Mouse (Mus musculus) midbrain, embryonic 10.5 days (tissue): ENCODE results near the gene Serpina16. TPM values are rescaled to one million over a fixed set of nuclear protein-coding genes. Genes with fewer than 3 reads are reported as not detected.
"Not testable (repeated sequence)": the region's sequence is repeated elsewhere in the genome, so short reads cannot be mapped to it uniquely, and the experiment has no call there.

Source experiments
- DNase-seq: peaks from one replicate; pipeline ENCODE4 v3.0.0-alpha.2; 2017; ENCODE audit warnings: low spot score
- H3K27ac ChIP-seq: fragments of 300-500 bp; sonication (generic); replicated peaks from 2 replicates; pipeline ENCODE4 v1.5.1; 2016; ENCODE audit warnings: mild to moderate bottlenecking
- H3K27me3 ChIP-seq: fragments of 300-500 bp; sonication (generic); 2 replicates; pipeline ENCODE4 v1.6.1; 2016; ENCODE audit warnings: low read depth, mild to moderate bottlenecking; ENCODE audit not compliant: poor library complexity, severe bottlenecking
- H3K36me3 ChIP-seq: fragments of 300-500 bp; sonication (generic); 2 replicates; pipeline ENCODE4 v1.6.1; 2016; ENCODE audit warnings: mild to moderate bottlenecking, moderate library complexity
- H3K4me1 ChIP-seq: fragments of 300-500 bp; sonication (generic); 2 replicates; pipeline ENCODE4 v1.6.1; 2016
- H3K4me3 ChIP-seq: fragments of 300-500 bp; sonication (generic); 2 replicates; pipeline ENCODE4 v1.5.1; 2016; ENCODE audit warnings: mild to moderate bottlenecking, moderate library complexity
- H3K9me3 ChIP-seq: fragments of 300-500 bp; sonication (generic); replicated peaks from 2 replicates; pipeline ENCODE4 v1.6.1; 2016; ENCODE audit warnings: mild to moderate bottlenecking
- WGBS: fragments of 180-500 bp; shearing (Covaris S2); methylation state at CpG from one replicate; pipeline ENCODE4 v1.1.7; 2016; 5-methylcytosine and 5-hydroxymethylcytosine counted together
- polyA plus RNA-seq: library from polyadenylated mRNA; unstranded; fragments of >200 nt; fragmentation: Nextera tagmentation; extraction: Ambion mirVana; gene quantifications from 2 replicates; pipeline ENCODE4 v1.2.1, GENCODE M21; 2016

The Serpina16 gene
- polyA plus RNA-seq, 1 experiment from 2014 or later, result not detected

DNA sequence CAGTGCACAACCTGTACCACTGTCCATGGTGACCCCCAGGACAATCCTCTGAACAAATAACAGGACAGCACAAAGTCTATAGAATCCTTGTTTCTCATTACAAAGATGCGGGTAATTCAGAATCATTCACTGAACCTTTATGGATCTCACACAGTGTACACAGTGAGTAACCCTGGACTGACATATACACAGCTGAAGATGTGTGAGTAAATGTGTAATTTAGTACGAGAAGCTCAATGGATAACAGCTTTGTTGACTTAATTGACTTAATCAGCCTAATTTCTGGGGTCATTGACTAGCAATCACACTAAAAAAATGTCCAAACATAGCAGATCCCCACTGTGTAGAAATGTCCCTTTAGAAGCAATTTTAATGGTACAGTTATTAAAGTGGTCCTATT, 5.2 kb upstream of the Serpina16 start:
- Histone ChIP-seq H3K27me3 (no peaks in the 10 kb centered on the region), H3K36me3 (no peaks in the 10 kb centered on the region), H3K9me3 (no peaks in the 10 kb centered on the region), H3K4me1 (no peaks in the 10 kb centered on the region), H3K4me3 (no peak overlapping the region), H3K27ac (no peak overlapping the region)
- WGBS, result 86% methylated on average over 2 of the region's 2 CpGs
- no peak for DNase-seq

DNA sequence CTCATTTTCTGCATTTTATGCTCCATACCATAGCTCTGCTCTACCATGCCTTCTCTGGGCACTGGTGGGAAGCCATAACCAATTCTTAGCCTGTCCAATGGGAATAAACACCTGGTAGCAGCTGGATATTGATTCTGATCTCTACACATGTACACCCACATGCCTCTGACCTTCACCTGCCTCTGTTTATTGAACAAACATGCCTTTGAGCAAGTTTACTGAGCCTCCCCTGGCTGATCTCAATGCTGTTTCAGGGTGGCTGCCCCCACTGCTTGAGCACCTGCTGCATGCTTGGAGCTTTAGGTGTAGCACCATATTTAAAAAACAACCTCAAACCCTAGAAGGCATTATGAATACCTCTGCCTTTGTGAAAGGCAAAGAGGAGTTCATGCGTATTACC, 3.9 kb upstream of the Serpina16 start:
- H3K9me3 ChIP-seq, H3K36me3 ChIP-seq, H3K4me1 ChIP-seq, H3K27me3 ChIP-seq, H3K27ac ChIP-seq, DNase-seq, H3K4me3 ChIP-seq: not testable (repeated sequence)
- 91% methylated on average over 1 of the region's 1 CpGs for WGBS

- Histone ChIP-seq H3K27me3 (no peaks in the 10 kb centered on the region), H3K4me3 (no peak overlapping the region), H3K4me1 (no peaks in the 10 kb centered on the region), H3K9me3 (no peaks in the 10 kb centered on the region), H3K27ac (no peak overlapping the region), H3K36me3 (no peaks in the 10 kb centered on the region)
- WGBS, result 86% methylated on average over 2 of the region's 2 CpGs
- no peak for DNase-seq
Observed at GRCm38 (mm10) chr12:103673179-103673578, 2.8 kb downstream of the Serpina16 start.

DNA sequence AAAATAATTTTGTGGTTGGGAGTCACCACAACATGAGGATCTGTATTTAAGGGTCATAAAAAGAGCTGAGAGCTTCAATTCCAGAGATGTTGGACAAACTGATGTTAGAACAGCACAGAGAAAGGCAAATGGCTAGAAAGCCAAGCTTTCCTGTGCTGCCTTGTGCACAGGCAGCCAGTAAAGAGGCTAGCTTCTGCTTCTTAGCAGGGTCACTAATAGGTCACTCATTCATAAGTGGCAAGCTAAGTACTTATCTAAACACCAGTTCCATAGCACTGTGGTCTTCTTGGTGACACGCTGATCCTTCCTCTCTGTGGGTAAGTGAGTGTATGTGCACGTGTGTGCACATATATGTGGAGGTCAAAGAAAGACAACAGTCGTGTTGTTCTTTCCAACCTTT, 4.5 kb downstream of the Serpina16 start:
- WGBS, result 74% methylated on average over 3 of the region's 3 CpGs
- no peaks in the 10 kb centered on the region for H3K9me3 ChIP-seq
- H3K27ac ChIP-seq, result no peak overlapping the region
- H3K4me3 ChIP-seq, result no peak overlapping the region
- DNase-seq, result no peak
- H3K36me3 ChIP-seq, result no peaks in the 10 kb centered on the region
- no peaks in the 10 kb centered on the region for H3K27me3 ChIP-seq
- no peaks in the 10 kb centered on the region for H3K4me1 ChIP-seq

DNA sequence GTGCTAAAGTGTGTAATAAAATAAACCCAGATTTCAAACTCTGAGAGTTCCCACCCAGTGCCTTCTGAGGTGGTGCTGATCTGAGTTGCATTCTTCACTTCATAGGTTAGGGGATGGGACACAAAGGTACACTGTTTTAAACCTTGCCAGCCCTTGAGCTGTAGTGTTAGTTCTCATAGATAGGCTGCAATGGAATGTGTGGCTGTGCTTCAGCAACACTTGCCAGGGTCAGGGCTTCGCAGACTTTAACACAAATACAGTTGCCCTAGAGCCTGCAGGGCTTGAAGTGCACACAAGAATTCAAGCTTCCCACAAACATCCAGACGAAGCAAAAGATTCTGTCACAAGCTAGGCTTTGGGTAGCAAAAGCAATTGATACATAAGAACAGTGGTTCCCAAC, 5.0 kb downstream of the Serpina16 start:
- Histone ChIP-seq H3K27me3 (no peaks in the 10 kb centered on the region), H3K36me3 (no peaks in the 10 kb centered on the region), H3K27ac (no peak overlapping the region), H3K4me1 (no peaks in the 10 kb centered on the region), H3K9me3 (0 out of 2 replicates have a peak, but pooled peaks cover 3% of the 10 kb centered on the region), H3K4me3 (no peak overlapping the region)
- no peak for DNase-seq
- WGBS, result 81% methylated on average over 2 of the region's 2 CpGs

DNA sequence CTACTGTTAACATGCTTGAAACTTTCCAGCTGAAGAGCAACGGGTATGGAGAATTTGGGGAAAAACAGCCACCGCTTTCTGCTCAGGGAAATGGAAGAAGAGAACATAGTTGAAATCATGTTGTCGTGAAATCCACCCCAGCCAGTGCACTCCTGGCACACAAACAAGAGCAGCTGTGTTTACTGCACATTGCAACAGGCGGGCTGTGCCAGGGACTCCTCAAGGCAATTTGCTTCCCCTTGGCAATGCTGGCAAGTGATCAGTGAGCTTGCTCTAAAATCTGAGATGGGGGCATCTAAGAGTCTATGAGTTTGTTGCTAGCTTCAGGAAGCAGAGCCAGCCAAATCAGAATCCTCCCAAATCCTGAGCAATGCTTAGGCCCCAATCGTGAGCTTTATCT, 5.6 kb downstream of the Serpina16 start:
- no peak for DNase-seq
- Histone ChIP-seq H3K4me1 (no peaks in the 10 kb centered on the region), H3K27me3 (no peaks in the 10 kb centered on the region), H3K27ac (no peak overlapping the region), H3K4me3 (no peak overlapping the region), H3K9me3 (0 out of 2 replicates have a peak, but pooled peaks cover 4% of the 10 kb centered on the region), H3K36me3 (no peaks in the 10 kb centered on the region)
- 87% methylated on average over 5 of the region's 5 CpGs for WGBS

- 0 out of 2 replicates have a peak, but pooled peaks cover 4% of the 10 kb centered on the region for H3K9me3 ChIP-seq
Observed at GRCm38 (mm10) chr12:103665286-103665685, 10.7 kb downstream of the Serpina16 start.

GRCm38 (mm10) chr12:103662053-103662452, 13.9 kb downstream of the Serpina16 start:
- not testable (repeated sequence) for H3K9me3 ChIP-seq, H3K4me1 ChIP-seq, H3K27ac ChIP-seq, H3K27me3 ChIP-seq, H3K4me3 ChIP-seq, H3K36me3 ChIP-seq, DNase-seq

More at GRCm38 (mm10) chr12:103665286-103665685, 10.7 kb downstream of the Serpina16 start:
- WGBS, result 94% methylated on average over 3 of the region's 3 CpGs
- Histone ChIP-seq H3K27ac (no peak overlapping the region), H3K36me3 (no peaks in the 10 kb centered on the region), H3K4me3 (no peak overlapping the region), H3K4me1 (no peaks in the 10 kb centered on the region), H3K27me3 (no peaks in the 10 kb centered on the region)
- DNase-seq, result no peak

DNA sequence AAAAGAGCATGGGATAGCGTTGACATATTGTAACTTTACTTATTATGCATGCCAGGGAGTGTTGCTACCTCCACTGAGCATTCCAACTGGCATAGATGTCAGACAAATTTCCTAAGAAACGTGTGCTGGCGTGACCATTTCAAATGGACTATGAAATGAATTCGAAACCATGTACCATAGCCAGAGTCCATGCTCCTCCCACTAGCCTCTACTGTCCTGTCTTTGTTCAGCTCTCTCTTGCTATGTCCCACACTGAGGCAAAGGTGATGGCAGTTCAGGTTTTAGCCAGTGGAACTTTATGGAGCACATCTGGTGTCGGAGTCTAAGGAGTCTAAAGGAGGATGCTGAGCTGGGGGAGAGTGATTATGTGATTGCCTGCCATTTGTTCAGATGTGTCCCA, 15.9 kb downstream of the Serpina16 start:
- Histone ChIP-seq H3K27ac (no peak overlapping the region), H3K4me3 (no peak overlapping the region), H3K9me3 (no peaks in the 10 kb centered on the region), H3K36me3 (no peaks in the 10 kb centered on the region), H3K4me1 (no peaks in the 10 kb centered on the region), H3K27me3 (no peaks in the 10 kb centered on the region)
- no peak for DNase-seq
- 83% methylated on average over 5 of the region's 5 CpGs for WGBS

DNA sequence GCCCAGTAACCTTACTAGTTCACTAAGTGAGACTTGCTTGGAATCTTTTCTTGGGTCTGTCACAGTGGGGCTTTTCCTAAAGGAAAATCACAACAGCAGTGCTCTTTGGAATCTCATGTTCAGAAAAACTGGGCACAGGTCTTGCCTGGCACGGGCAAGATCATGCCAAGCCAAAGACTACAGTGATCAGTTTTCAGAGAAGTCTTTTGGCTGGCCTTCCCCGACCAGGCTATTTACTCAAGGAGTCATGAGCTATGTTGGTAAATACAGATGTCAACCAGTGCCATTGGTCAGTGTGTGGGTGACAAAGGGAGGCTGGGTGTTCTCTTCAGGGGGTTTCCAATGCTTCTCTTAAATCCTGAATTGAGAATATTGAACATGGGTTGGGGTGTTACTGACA, 16.8 kb downstream of the Serpina16 start:
- Histone ChIP-seq H3K27me3 (no peaks in the 10 kb centered on the region), H3K4me3 (no peak overlapping the region), H3K27ac (no peak overlapping the region), H3K36me3 (no peaks in the 10 kb centered on the region), H3K9me3 (no peaks in the 10 kb centered on the region), H3K4me1 (no peaks in the 10 kb centered on the region)
- 86% methylated on average over 2 of the region's 2 CpGs for WGBS
- DNase-seq, result no peak

DNA sequence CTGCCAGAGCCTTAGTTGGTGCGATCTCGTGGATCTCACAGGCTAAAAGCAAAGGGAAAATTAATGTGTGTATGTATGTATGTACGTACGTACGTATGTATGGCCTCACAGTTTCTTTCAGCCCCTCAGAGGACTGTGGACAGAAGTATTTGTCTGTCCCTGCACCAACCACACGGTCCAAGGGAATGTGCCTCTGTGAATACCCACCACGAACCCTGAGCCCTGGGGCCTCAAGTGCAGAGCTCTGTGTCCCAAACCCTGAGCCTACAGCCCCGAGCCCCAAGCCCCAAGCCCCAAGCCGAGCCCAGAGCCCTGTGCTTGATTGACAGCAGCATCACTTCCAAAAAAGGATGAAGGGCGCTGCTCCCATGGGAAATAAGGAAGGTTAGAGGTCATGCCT, 17.9 kb downstream of the Serpina16 start:
- H3K36me3 ChIP-seq, result no peaks in the 10 kb centered on the region
- no peak overlapping the region for H3K27ac ChIP-seq
- no peak for DNase-seq
- H3K27me3 ChIP-seq, result no peaks in the 10 kb centered on the region
- 80% methylated on average over 10 of the region's 10 CpGs for WGBS
- H3K4me1 ChIP-seq, result no peaks in the 10 kb centered on the region
- H3K4me3 ChIP-seq, result no peak overlapping the region
- H3K9me3 ChIP-seq, result no peaks in the 10 kb centered on the region

DNA sequence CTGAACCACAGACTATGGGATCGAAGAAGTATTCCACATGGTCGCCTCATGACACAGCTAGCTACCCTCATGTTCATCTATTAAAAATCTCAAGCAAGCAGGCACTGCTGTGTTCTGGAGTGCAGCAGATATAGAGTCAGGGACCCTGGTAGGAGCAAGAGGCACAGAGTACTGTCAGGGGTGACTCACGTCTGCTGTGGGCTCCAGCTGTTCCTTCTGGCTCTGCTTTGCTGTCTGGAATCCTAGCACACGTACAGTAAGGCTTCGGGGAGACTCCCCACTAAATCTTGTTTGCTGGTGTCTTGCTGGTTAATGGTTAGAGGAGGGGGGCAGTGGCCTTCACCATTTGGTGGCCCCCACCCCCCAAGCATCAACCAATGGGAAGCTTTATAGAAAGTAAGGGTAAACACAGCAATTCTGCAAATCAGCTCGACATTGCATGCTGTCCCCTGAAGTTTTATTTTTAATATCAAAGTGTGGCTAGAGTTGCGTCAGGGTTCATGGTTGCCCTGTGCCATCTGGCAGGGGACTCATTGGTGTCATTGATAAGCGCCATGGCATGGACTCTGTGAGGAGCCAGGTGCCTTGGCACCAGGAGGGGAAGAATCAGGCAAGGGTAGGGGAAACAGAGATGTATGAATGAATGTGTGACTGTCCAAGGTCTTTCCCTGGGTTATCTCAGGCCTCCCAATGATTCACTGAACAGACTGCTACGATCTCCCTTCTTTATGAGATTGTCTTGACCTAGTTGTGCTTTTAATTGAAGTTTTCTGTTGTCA, 18.9 kb downstream of the Serpina16 start, which contains the start of gene Serpina6:
Serpina6 (minus strand) TSS at position 365 of the 779 bp plus-strand sequence.
- Histone ChIP-seq H3K27me3 (no peaks in the 10 kb centered on the region), H3K36me3 (no peaks in the 10 kb centered on the region), H3K27ac (no peak within 1 kb of the TSS), H3K4me1 (no peaks in the 10 kb centered on the region), H3K4me3 (no peak within 1 kb of the TSS), H3K9me3 (no peaks in the 10 kb centered on the region)
- WGBS, result 85% methylated on average over 9 of the region's 9 CpGs
- DNase-seq, result no peak

GRCm38 (mm10) chr12:103655123-103656044, 20.6 kb downstream of the Serpina16 start:
- no peaks in the 10 kb centered on the region for H3K9me3 ChIP-seq
- DNase-seq, result no peak
- no peak overlapping the region for H3K4me3 ChIP-seq
- no peaks in the 10 kb centered on the region for H3K4me1 ChIP-seq
- no peaks in the 10 kb centered on the region for H3K36me3 ChIP-seq
- H3K27me3 ChIP-seq, result no peaks in the 10 kb centered on the region
- WGBS, result 89% methylated on average over 7 of the region's 7 CpGs
- no peak overlapping the region for H3K27ac ChIP-seq
